Mouse (Mus musculus) stomach, embryonic 16.5 days (tissue): Measurements from ENCODE around the gene Slc6a11. TPM values are rescaled to one million over a fixed set of nuclear protein-coding genes. Genes with fewer than 3 reads are reported as not detected.

Experiments
- ATAC-seq: fragments of 200-750 bp; cut with Nextera tagmentation; 2 replicates; pipeline ENCODE4 v1.8.0; 2017; ENCODE audit warnings: moderate number of reproducible peaks, moderate TSS enrichment; ENCODE audit not compliant: insufficient read depth, low FRiP score
- H3K27ac ChIP-seq: fragments of 300-500 bp; sonication (generic); 2 replicates; pipeline ENCODE4 v1.5.1; 2014; ENCODE audit warnings: low read length
- H3K27me3 ChIP-seq: fragments of 300-500 bp; sonication (generic); 2 replicates; pipeline ENCODE4 v1.6.1; 2014; ENCODE audit warnings: low read length, control low read depth, mixed read lengths; ENCODE audit not compliant: control insufficient read depth, insufficient read depth
- H3K36me3 ChIP-seq: fragments of 300-500 bp; sonication (generic); 2 replicates; pipeline ENCODE4 v1.6.1; 2014; ENCODE audit warnings: low read length; ENCODE audit not compliant: control insufficient read depth, insufficient read depth
- H3K4me1 ChIP-seq: fragments of 300-500 bp; sonication (generic); 2 replicates; pipeline ENCODE4 v1.6.1; 2014; ENCODE audit warnings: low read length, control low read depth, mixed read lengths; ENCODE audit not compliant: control insufficient read depth, insufficient read depth
- H3K4me2 ChIP-seq: fragments of 300-500 bp; sonication (generic); 2 replicates; pipeline ENCODE4 v1.6.1; 2014; ENCODE audit warnings: low read depth, low read length, mixed read lengths
- H3K4me3 ChIP-seq: fragments of 300-500 bp; sonication (generic); replicated peaks from 2 replicates; pipeline ENCODE4 v1.5.1; 2014; ENCODE audit warnings: mild to moderate bottlenecking, low read length
- H3K9ac ChIP-seq: fragments of 300-500 bp; sonication (generic); 2 replicates; pipeline ENCODE4 v1.6.1; 2014; ENCODE audit warnings: low read length
- H3K9me3 ChIP-seq: fragments of 300-500 bp; sonication (generic); replicated peaks from 2 replicates; pipeline ENCODE4 v1.6.1; 2016; ENCODE audit warnings: low read length, control low read depth; ENCODE audit not compliant: control insufficient read depth
- whole genome bisulfite sequencing: fragments of 180-500 bp; shearing (Covaris S2); extraction: QIAGEN DNeasy Blood & Tissue Kit; methylation state at CpG from one replicate; pipeline ENCODE4 v1.1.7; 2014; 5-methylcytosine and 5-hydroxymethylcytosine counted together
- polyA plus RNA-seq: library from polyadenylated mRNA; unstranded; fragments of >200 nt; fragmentation: Nextera tagmentation; extraction: Ambion mirVana; gene quantifications from 2 replicates; pipeline ENCODE4 v1.2.1, GENCODE M21; 2015

Gene Slc6a11
- polyA plus RNA-seq, 1 experiment from 2014 or later: 0.79 TPM

DNA sequence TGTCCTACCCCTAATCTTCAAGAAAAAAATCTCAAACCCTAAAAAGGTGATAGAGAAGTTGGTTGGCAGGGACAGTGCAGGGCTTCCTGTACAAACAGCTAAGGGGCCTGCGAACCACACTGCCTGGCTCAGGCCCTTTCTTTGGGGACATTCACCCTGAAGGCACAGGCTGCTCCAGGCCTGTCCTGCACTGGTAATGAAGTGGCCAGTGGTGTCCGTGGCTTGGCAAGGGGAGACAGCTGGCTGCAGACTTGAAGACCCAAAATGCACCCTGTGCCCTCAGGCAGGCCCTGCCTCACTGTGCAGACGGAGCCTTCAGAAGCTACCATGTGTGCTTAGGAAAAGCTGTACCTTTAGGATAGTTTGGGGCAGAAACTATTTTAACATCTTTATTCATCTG is 1.4 kb downstream of the Slc6a11 start:
- Histone ChIP-seq H3K4me1 (no peaks in the 10 kb centered on the region), H3K4me2 (no peak overlapping the region), H3K9ac (no peak overlapping the region), H3K9me3 (no peaks in the 10 kb centered on the region), H3K4me3 (no peak overlapping the region), H3K36me3 (no peaks in the 10 kb centered on the region), H3K27me3 (peaks cover 39% of the 10 kb centered on the region), H3K27ac (no peak overlapping the region)
- no peak for ATAC-seq
- 79% methylated on average over 3 of the region's 3 CpGs for WGBS

DNA sequence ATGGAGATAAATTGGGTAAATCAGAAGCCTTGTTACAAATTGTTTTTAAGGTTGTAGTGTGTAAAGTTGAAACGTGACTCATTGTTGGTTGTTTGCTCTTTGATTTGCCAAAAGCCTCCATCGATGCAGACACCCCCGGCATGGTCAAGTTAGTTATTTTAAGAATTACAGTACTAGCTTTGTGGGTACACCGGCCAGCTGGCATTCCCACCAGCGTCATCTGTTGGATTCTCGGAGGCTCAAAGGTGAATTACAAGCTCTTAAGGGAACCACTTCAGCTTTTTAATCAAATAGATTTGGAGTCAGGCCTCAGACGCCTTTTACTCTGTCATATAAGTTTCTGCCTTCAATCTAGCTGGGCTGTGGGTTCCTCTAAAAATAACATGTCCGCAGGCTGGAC is 1.9 kb downstream of the Slc6a11 start:
- no peaks in the 10 kb centered on the region for H3K9me3 ChIP-seq
- ATAC-seq: no peak
- peaks cover 39% of the 10 kb centered on the region for H3K27me3 ChIP-seq
- H3K36me3 ChIP-seq: no peaks in the 10 kb centered on the region
- no peak overlapping the region for H3K27ac ChIP-seq
- H3K4me3 ChIP-seq: no peak overlapping the region
- no peak overlapping the region for H3K4me2 ChIP-seq
- H3K4me1 ChIP-seq: no peaks in the 10 kb centered on the region
- no peak overlapping the region for H3K9ac ChIP-seq
- 75% methylated on average over 8 of the region's 8 CpGs for WGBS

DNA sequence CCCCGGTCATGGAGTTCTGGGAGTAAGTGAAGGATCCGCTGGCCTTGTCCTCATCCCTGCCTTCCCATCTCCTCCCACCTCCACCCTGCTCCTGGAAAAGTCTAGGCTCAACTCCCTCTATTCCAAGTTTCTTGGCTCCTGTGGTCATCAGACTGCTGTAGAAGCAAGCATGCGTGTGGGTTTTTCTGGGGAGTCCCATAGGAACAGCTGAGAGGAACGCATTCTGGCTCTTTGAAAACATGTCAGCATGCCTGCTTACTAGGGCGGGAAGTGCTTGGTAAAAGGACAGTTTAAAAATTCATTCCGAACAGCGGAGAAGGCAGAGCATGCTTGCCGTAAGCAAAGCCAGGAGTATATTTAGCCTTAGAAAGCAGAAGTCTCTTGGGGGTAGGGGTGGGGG is 7.9 kb downstream of the Slc6a11 start:
- no peak overlapping the region for H3K4me3 ChIP-seq
- no peaks in the 10 kb centered on the region for H3K4me1 ChIP-seq
- no peak overlapping the region for H3K9ac ChIP-seq
- H3K4me2 ChIP-seq: no peak overlapping the region
- ATAC-seq: no peak
- 82% methylated on average over 8 of the region's 8 CpGs for WGBS
- H3K36me3 ChIP-seq: no peaks in the 10 kb centered on the region
- H3K9me3 ChIP-seq: no peaks in the 10 kb centered on the region
- H3K27ac ChIP-seq: no peak overlapping the region
- H3K27me3 ChIP-seq: no peaks in the 10 kb centered on the region

DNA sequence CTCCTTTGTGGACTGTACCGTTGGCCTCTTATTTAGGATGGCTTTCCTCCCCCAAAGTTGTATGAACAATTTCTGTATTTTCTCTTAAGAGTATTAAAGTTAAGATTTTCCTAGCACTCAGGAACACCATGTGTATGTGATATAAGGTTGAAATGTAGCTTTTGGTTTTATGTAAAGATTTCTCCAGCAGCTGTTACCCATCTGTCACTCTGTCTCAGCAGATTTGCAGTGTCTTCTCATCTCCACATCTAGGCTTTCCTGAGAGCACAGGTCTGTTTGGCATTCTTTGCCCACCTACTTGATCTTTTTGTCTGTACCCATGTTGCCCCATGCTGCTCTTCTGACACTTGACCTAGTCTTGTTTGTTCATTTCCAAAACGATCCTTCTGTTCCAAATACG is 10.4 kb downstream of the Slc6a11 start:
- no peaks in the 10 kb centered on the region for H3K27me3 ChIP-seq
- no peaks in the 10 kb centered on the region for H3K4me1 ChIP-seq
- H3K9me3 ChIP-seq: no peaks in the 10 kb centered on the region
- H3K27ac ChIP-seq: no peak overlapping the region
- H3K4me3 ChIP-seq: no peak overlapping the region
- no peaks in the 10 kb centered on the region for H3K36me3 ChIP-seq
- H3K4me2 ChIP-seq: no peak overlapping the region
- ATAC-seq: no peak
- 58% methylated on average over 3 of the region's 3 CpGs for WGBS
- no peak overlapping the region for H3K9ac ChIP-seq

DNA sequence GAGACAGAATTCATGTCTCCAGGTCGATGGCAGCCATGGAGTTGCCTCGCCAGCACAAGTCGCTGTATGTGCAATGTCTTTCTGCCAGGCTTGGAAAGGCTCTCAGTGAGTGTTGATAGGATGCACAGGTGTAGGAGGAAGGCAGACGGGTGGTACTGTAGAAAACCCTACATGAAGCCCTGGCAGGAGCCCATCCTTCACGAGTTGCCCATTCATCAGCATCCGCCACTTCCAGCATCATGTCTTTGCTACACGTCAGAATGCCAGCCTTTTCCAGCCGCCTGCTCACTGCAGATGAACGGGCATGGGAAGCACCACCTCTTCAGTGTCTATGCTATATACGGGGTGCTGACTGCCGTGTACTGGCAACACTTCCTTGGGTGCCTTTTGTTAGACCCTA is 11.4 kb downstream of the Slc6a11 start:
- no peaks in the 10 kb centered on the region for H3K4me1 ChIP-seq
- H3K9me3 ChIP-seq: no peaks in the 10 kb centered on the region
- H3K36me3 ChIP-seq: no peaks in the 10 kb centered on the region
- no peaks in the 10 kb centered on the region for H3K27me3 ChIP-seq
- H3K9ac ChIP-seq: no peak overlapping the region
- H3K27ac ChIP-seq: no peak overlapping the region
- H3K4me3 ChIP-seq: no peak overlapping the region
- WGBS: 86% methylated on average over 11 of the region's 11 CpGs
- ATAC-seq: no peak
- no peak overlapping the region for H3K4me2 ChIP-seq

DNA sequence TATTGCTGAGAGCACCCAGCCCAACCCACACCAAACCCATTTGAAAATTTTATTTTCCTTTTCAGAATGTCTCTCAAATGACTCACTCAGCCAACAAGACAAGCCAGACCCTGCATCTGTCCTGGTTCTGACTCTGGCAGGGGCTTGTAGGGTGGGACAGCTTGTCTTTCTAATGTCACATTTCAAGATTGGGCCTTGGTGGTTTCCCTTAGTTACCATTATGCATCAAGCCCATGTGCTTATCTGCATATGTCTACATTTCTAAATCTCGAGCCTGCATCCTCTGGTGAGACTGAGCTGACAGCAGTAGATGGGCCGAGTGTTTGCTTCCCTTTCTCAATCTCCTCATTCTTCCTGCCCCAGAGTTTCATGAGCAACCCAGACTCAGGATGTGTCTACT is 12.5 kb downstream of the Slc6a11 start:
- Histone ChIP-seq H3K4me1 (no peaks in the 10 kb centered on the region), H3K4me3 (no peak overlapping the region), H3K4me2 (no peak overlapping the region), H3K27ac (no peak overlapping the region), H3K9me3 (no peaks in the 10 kb centered on the region), H3K27me3 (no peaks in the 10 kb centered on the region), H3K9ac (no peak overlapping the region), H3K36me3 (no peaks in the 10 kb centered on the region)
- ATAC-seq: no peak
- WGBS: 40% methylated on average over 2 of the region's 2 CpGs

DNA sequence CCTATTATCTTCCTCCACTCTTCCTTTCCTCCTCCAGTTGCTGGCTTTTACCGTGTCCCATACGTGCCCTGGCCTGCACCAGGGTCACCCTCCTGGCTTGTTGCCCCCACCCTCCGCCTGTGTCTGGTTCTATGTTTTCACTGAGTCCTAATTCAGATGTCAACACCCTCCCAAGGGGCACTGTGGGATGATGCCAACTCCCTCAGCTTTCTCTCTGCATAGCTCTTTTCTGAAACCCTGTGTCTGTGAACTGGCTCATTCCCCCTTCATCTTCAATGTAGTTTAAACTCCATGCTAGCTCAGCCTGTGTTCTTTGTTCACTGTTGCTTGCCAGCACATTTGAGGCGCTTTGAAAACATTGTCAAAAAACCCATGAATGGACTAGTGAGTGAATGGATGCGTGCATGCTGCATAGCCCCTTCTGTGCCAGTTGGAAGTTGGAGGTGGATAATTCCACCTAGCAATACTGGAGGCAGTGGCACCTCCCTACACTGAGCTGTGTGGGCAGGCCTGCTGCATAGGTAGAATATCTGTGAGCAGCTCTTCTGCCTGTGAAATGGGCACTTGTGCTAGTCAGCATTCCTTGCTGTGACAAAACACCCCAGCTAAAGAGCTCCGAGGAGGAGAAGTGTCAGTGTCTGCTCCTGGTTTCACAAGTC is 13.5 kb downstream of the Slc6a11 start:
- no peak overlapping the region for H3K4me2 ChIP-seq
- H3K27me3 ChIP-seq: no peaks in the 10 kb centered on the region
- H3K4me3 ChIP-seq: no peak overlapping the region
- 68% methylated on average over 6 of the region's 6 CpGs for WGBS
- H3K4me1 ChIP-seq: no peaks in the 10 kb centered on the region
- no peak overlapping the region for H3K9ac ChIP-seq
- no peaks in the 10 kb centered on the region for H3K36me3 ChIP-seq
- no peak for ATAC-seq
- no peak overlapping the region for H3K27ac ChIP-seq
- no peaks in the 10 kb centered on the region for H3K9me3 ChIP-seq

DNA sequence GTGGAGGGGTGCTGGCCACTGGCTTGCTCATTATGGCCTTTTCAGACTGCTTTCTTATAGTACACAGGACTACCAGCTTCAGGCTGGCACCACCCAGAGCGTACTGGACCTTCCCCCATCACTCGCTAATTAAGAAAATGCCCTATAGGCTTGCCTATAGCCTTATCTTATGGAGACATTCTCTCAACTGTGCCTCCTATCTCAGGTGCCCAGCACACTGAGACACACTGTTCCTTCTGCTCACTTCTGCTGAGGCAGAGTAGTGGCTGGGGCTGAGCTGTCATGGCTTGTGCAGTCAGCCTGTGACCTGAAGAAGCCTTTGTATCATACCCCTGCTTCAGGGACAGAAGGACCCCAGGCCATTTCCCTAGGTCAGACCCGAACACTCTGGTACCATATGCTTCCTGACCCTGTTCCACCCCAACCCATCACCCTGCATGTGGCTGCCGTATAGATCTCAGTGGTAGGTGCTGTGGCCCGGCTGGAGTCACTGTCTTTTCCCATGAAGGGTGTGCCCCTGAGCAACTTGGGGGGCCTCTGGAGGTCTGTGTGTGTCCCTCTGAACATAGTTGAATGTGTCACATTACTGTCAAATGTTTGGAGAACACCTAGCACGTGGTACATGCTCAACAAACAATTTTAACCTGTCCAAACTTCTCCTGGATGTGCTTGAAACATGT is 14.7 kb downstream of the Slc6a11 start:
- Histone ChIP-seq H3K27me3 (no peaks in the 10 kb centered on the region), H3K9ac (no peak overlapping the region), H3K4me3 (no peak overlapping the region), H3K4me2 (no peak overlapping the region), H3K4me1 (no peaks in the 10 kb centered on the region), H3K9me3 (no peaks in the 10 kb centered on the region), H3K27ac (no peak overlapping the region), H3K36me3 (no peaks in the 10 kb centered on the region)
- WGBS: 77% methylated on average over 6 of the region's 6 CpGs
- no peak for ATAC-seq

DNA sequence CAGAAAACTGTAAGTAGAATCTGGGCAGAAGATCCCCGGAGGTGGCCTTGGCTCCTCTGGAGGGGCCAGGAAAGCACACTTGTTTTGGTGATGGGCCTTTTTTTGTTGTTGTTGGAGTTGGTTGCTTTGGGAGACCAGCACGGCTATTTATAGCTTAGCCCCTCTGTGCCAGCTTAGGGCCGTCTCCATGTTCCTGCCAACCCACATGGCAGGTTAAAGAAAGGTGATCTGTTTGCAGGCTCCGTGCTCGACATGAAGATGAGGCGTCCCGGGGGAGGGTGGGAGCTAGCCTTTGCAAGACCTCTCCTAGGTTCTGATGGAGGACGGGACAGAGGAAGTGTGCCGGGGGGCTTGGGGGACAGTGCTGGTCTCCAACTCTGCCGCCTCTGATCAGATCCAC is 24.7 kb downstream of the Slc6a11 start:
- no peak overlapping the region for H3K4me3 ChIP-seq
- H3K4me1 ChIP-seq: no peaks in the 10 kb centered on the region
- H3K9me3 ChIP-seq: no peaks in the 10 kb centered on the region
- no peak overlapping the region for H3K9ac ChIP-seq
- WGBS: 90% methylated on average over 10 of the region's 10 CpGs
- no peak overlapping the region for H3K27ac ChIP-seq
- no peak for ATAC-seq
- no peaks in the 10 kb centered on the region for H3K36me3 ChIP-seq
- no peaks in the 10 kb centered on the region for H3K27me3 ChIP-seq
- H3K4me2 ChIP-seq: no peak overlapping the region
